Mouse (Mus musculus): Measurements from ENCODE around the gene Ttc4.

The Ttc4 gene

GRCm38 (mm10) chr4:106614180-106614797, 64.5 kb downstream of the Ttc4 start:
- DNase-seq (ENCODE audit: low read depth) = peak; percentile 74

DNA sequence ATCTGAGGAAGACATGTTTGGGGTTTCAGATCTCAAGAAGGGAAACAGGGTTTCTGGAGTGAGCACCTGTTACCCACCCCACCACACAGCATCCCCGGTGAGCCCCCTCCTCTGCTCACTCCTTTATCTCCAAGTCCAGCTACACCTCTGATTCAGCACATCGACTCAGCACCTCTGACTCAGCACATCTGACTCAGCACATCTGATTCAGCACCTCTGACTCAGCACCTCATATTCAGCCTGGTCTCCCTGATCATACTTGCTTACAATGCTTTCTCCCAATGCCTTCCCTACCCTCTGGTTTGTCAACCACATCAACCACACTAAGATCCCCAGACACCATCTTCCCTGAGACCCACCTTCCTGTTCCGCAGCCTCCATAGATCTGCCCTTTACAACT, 65.2 kb downstream of the Ttc4 start:
- DNase-seq (ENCODE audit: low read depth) = peak; percentile 33

DNA sequence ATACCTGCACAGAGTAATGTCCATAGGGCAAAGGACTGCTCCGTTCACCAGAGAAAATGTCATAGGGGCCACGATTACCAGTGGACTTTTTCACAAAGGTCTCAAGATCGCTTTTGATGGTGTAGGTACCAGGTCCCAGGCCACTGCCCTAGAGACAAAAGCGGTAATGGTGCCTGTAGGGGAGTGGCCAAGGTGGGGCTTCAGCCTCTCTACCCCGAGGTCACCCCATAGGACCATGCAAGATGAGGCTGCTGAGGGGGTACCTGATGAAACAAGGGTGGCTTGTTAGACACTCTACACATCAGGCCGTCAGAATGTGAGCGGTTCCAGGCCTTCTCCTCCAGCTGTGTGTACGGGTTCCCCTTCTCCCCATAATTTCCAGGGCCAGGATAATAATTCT, 65.6 kb downstream of the Ttc4 start:
- no peak for DNase-seq (ENCODE audit: low read depth)

Data from induced T-regulatory cell, adult 2 months (primary cell).